Mouse (Mus musculus) heart, embryonic 10.5 days (tissue): ENCODE results near the gene Fbxo11. TPM values are rescaled to one million over a fixed set of nuclear protein-coding genes. Genes with fewer than 3 reads are reported as not detected.
"Not testable (repeated sequence)": the region's sequence is repeated elsewhere in the genome, so short reads cannot be mapped to it uniquely, and the experiment has no call there.

Experiments
- DNase-seq: peaks from one replicate; pipeline ENCODE4 v3.0.0-alpha.2; 2017; ENCODE audit warnings: low spot score
- H3K27ac ChIP-seq: fragments of 300-500 bp; sonication (generic); 2 replicates; pipeline ENCODE4 v1.5.1; 2016; ENCODE audit warnings: mild to moderate bottlenecking
- H3K27me3 ChIP-seq: fragments of 300-500 bp; sonication (generic); 2 replicates; pipeline ENCODE4 v1.6.1; 2016; ENCODE audit warnings: mild to moderate bottlenecking; ENCODE audit not compliant: poor library complexity, insufficient read depth, severe bottlenecking
- H3K36me3 ChIP-seq: fragments of 300-500 bp; sonication (generic); 2 replicates; pipeline ENCODE4 v1.6.1; 2016; ENCODE audit warnings: mild to moderate bottlenecking, moderate library complexity
- H3K4me1 ChIP-seq: fragments of 300-500 bp; sonication (generic); 2 replicates; pipeline ENCODE4 v1.6.1; 2016; ENCODE audit warnings: mild to moderate bottlenecking
- H3K4me3 ChIP-seq: fragments of 300-500 bp; sonication (generic); 2 replicates; pipeline ENCODE4 v1.5.1; 2016; ENCODE audit warnings: mild to moderate bottlenecking, moderate library complexity
- H3K9me3 ChIP-seq: fragments of 300-500 bp; sonication (generic); 2 replicates; pipeline ENCODE4 v1.6.1; 2016; ENCODE audit warnings: mild to moderate bottlenecking, moderate library complexity
- WGBS: fragments of 180-500 bp; shearing (Covaris S2); methylation state at CpG from one replicate; pipeline ENCODE4 v1.1.7; 2016; 5-methylcytosine and 5-hydroxymethylcytosine counted together
- polyA plus RNA-seq: library from polyadenylated mRNA; unstranded; fragments of >200 nt; fragmentation: Nextera tagmentation; extraction: Ambion mirVana; gene quantifications from 2 replicates; pipeline ENCODE4 v1.2.1, GENCODE M21; 2016

Fbxo11 gene
- polyA plus RNA-seq, 1 experiment from 2014 or later = 11.0 TPM

DNA sequence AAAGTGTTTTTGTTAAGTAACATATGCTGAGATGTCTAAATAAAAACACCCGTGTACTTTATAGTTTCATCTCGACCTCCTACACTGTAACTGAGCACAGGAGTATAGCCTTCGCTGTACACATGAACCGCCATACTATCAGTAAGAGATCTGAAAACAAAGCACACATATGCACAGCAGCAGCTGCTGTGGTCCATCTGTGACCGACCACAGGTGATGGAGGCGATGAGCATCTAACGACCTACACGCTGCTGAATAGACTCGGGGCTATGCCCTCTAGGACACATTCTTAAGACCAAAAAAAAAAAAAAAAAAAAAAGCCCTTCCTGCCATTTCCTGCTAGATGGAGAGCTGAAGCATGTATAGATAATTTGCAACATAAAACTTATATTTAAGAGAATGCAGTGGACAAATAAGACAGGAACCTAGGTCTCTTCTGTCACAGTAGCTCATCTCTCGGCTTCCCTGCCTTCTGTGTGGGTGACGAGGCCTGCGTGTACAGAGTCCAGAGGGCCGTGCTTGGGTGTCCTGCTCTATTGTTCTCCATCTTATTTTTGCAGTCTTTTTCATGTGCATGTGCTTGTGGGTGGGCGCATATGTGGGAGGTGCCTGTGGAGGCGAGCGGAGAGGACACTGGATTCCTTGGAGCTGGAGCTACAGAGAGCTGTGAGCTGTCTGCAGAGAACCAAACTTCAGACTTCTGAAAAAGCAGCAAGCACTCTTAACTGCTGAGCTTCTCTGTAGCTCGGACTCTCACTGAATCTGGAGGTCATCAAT, 35.7 kb downstream of the Fbxo11 start:
- no peaks in the 10 kb centered on the region for H3K9me3 ChIP-seq
- no peak for DNase-seq
- no peak overlapping the region for H3K4me3 ChIP-seq
- no peaks in the 10 kb centered on the region for H3K36me3 ChIP-seq
- H3K27ac ChIP-seq = no peak overlapping the region
- H3K4me1 ChIP-seq = peaks cover 16% of the 10 kb centered on the region
- H3K27me3 ChIP-seq = no peaks in the 10 kb centered on the region
- 88% methylated on average over 17 of the region's 17 CpGs for WGBS

- no peaks in the 10 kb centered on the region for H3K36me3 ChIP-seq
- H3K27ac ChIP-seq = no peak overlapping the region
- DNase-seq = no peak
- 61% methylated on average over 4 of the region's 4 CpGs for WGBS
- no peaks in the 10 kb centered on the region for H3K9me3 ChIP-seq
- no peak overlapping the region for H3K4me3 ChIP-seq
- H3K27me3 ChIP-seq = no peaks in the 10 kb centered on the region
- 0 out of 2 replicates have a peak, but pooled peaks cover 4% of the 10 kb centered on the region for H3K4me1 ChIP-seq
Observed at GRCm38 (mm10) chr17:88025227-88025626, 39.9 kb downstream of the Fbxo11 start.

GRCm38 (mm10) chr17:88023924-88024323, 41.2 kb downstream of the Fbxo11 start:
- no peaks in the 10 kb centered on the region for H3K9me3 ChIP-seq
- no peak for DNase-seq
- H3K4me1 ChIP-seq = no peaks in the 10 kb centered on the region
- H3K36me3 ChIP-seq = no peaks in the 10 kb centered on the region
- WGBS = 84% methylated on average over 1 of the region's 1 CpGs
- no peak overlapping the region for H3K4me3 ChIP-seq
- H3K27me3 ChIP-seq = no peaks in the 10 kb centered on the region
- H3K27ac ChIP-seq = no peak overlapping the region

- peaks cover 48% of the 10 kb centered on the region for H3K36me3 ChIP-seq
- not testable (repeated sequence) for H3K4me1 ChIP-seq, H3K27me3 ChIP-seq, H3K27ac ChIP-seq, DNase-seq, H3K4me3 ChIP-seq, H3K9me3 ChIP-seq
- 93% methylated on average over 8 of the region's 8 CpGs for WGBS
Observed at GRCm38 (mm10) chr17:88016027-88016426, 49.1 kb downstream of the Fbxo11 start.

DNA sequence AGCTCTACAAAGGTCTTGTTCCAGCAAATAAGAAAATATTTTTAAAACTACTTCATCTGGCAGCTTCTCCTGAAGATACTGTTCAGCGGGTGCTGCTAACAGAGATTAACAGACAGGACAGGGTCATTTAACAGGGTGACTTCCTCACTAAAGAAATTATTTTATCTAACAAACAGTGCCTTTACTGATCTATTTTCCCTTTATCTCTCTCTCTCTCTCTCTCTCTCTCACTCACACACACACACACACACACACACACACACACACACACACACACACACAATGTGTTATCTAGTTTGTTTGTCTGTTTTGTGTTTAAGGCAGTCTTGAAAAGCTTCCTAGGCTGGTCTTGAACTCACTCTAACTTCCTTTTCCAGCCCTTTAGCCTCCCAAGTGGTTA, 50.6 kb downstream of the Fbxo11 start:
- no peak for DNase-seq
- Histone ChIP-seq H3K27ac (no peak overlapping the region), H3K36me3 (peaks cover 63% of the 10 kb centered on the region), H3K4me1 (no peaks in the 10 kb centered on the region), H3K9me3 (no peaks in the 10 kb centered on the region), H3K4me3 (no peak overlapping the region), H3K27me3 (no peaks in the 10 kb centered on the region)
- 88% methylated on average over 1 of the region's 1 CpGs for WGBS

- 78% methylated on average over 8 of the region's 8 CpGs for WGBS
- H3K9me3 ChIP-seq = no peaks in the 10 kb centered on the region
- DNase-seq = no peak
- no peak overlapping the region for H3K4me3 ChIP-seq
- peaks cover 79% of the 10 kb centered on the region for H3K36me3 ChIP-seq
- H3K27ac ChIP-seq = no peak overlapping the region
- no peaks in the 10 kb centered on the region for H3K27me3 ChIP-seq
- 0 out of 2 replicates have a peak, but pooled peaks cover 4% of the 10 kb centered on the region for H3K4me1 ChIP-seq
Observed at GRCm38 (mm10) chr17:88006956-88007355, 58.1 kb downstream of the Fbxo11 start.

DNA sequence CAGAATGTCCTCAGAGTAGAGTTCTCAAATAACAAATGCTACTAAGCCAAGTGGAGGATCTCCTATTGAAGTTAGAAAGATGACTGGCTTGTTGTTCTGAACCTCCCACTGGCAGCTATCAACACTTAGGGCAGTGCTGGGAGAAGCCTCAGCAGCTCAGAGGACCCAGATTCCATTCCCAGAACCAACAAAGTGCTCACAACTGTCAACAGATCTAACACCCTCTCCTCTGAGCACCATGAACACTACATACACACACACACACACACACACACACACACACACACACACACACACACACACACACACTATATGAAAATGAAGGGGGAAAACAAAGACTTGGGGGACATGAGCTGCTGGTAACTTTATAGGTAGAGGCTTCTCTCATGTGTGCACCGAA, 60.2 kb downstream of the Fbxo11 start:
- Histone ChIP-seq H3K9me3 (no peaks in the 10 kb centered on the region), H3K27ac (no peak overlapping the region), H3K4me3 (no peak overlapping the region), H3K27me3 (no peaks in the 10 kb centered on the region), H3K4me1 (0 out of 2 replicates have a peak, but pooled peaks cover 4% of the 10 kb centered on the region), H3K36me3 (peaks cover 76% of the 10 kb centered on the region)
- no peak for DNase-seq
- WGBS = 93% methylated on average over 1 of the region's 1 CpGs

- Histone ChIP-seq H3K36me3 (peaks cover 89% of the 10 kb centered on the region), H3K27me3 (no peaks in the 10 kb centered on the region), H3K27ac (no peak overlapping the region), H3K4me1 (no peaks in the 10 kb centered on the region), H3K9me3 (no peaks in the 10 kb centered on the region), H3K4me3 (no peak overlapping the region)
- DNase-seq = no peak
- WGBS = 84% methylated on average over 4 of the region's 4 CpGs
Observed at GRCm38 (mm10) chr17:87997808-87998207, 67.3 kb downstream of the Fbxo11 start.

DNA sequence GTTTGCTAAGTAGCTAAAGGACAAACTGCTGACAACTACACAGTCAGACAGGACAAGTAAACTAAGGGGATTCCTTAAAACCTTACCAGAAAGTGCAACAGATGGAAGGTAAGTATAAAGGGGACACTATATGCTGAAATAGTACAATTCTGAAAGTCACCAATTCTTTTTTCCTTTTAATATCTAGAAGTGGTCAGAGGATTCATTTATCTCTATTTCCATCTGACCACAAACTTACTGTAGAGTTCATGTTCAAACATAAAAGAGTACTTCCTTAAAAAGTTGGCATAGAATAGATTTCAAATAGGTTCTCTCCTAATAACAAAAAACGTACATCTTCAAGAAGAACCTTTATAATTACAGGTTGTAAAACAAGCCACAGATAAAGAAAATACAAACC, 71.8 kb downstream of the Fbxo11 start:
- Histone ChIP-seq H3K4me3 (no peak overlapping the region), H3K27ac (no peak overlapping the region), H3K4me1 (no peaks in the 10 kb centered on the region), H3K36me3 (peaks cover 93% of the 10 kb centered on the region), H3K9me3 (no peaks in the 10 kb centered on the region), H3K27me3 (no peaks in the 10 kb centered on the region)
- whole genome bisulfite sequencing = 88% methylated on average over 1 of the region's 1 CpGs
- no peak for DNase-seq

DNA sequence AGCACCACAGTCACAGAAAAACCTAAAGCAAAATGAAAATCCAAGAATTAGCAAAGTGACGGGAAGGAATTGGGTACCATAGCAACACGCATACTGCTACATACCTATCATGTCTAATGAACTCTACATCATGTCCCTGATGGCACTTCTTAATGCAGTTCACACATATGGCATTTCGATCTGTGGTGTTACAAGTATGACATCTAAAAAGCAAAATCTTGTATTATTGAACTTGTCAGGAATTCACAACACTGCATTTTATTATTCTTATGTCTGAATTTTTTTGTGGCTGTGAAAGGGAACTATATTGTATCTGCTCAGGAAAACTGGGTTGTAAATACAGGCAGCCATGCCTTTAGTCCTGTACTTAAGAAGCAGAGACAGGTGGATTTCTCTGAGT, 72.9 kb downstream of the Fbxo11 start:
- no peak overlapping the region for H3K4me3 ChIP-seq
- H3K36me3 ChIP-seq = peaks cover 93% of the 10 kb centered on the region
- no peaks in the 10 kb centered on the region for H3K27me3 ChIP-seq
- H3K27ac ChIP-seq = no peak overlapping the region
- no peaks in the 10 kb centered on the region for H3K9me3 ChIP-seq
- H3K4me1 ChIP-seq = no peaks in the 10 kb centered on the region
- 92% methylated on average over 3 of the region's 3 CpGs for WGBS
- DNase-seq = no peak

DNA sequence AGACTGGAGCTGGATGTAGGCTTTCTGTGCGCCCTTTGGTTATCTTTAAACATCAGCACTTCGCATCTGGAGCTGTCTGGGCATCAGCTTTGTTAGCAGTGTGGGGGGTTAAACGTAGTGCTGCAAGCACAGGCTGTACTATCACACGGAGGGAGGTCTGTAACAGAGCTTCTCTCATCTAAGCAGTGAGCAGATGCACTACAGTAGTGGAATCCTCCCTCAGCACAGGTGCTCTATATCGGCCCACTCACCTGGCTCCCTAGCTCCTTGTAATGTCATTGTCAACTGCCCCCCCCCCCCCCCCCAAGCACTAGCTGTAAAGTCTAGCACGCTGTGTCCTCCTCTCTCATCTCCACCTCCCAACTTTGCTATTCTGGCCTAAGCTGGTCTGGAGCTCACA, 77.6 kb downstream of the Fbxo11 start:
- no peaks in the 10 kb centered on the region for H3K27me3 ChIP-seq
- no peak for DNase-seq
- peaks cover 97% of the 10 kb centered on the region for H3K36me3 ChIP-seq
- H3K9me3 ChIP-seq = no peaks in the 10 kb centered on the region
- 70% methylated on average over 6 of the region's 6 CpGs for WGBS
- no peak overlapping the region for H3K4me3 ChIP-seq
- no peak overlapping the region for H3K27ac ChIP-seq
- no peaks in the 10 kb centered on the region for H3K4me1 ChIP-seq

- H3K36me3 ChIP-seq = peaks cover 85% of the 10 kb centered on the region
- no peak overlapping the region for H3K4me3 ChIP-seq
- no peaks in the 10 kb centered on the region for H3K27me3 ChIP-seq
- no peaks in the 10 kb centered on the region for H3K9me3 ChIP-seq
- DNase-seq = no peak
- no peak overlapping the region for H3K27ac ChIP-seq
- WGBS = 87% methylated on average over 8 of the region's 8 CpGs
- no peaks in the 10 kb centered on the region for H3K4me1 ChIP-seq
Observed at GRCm38 (mm10) chr17:87985916-87986315, 79.2 kb downstream of the Fbxo11 start.

DNA sequence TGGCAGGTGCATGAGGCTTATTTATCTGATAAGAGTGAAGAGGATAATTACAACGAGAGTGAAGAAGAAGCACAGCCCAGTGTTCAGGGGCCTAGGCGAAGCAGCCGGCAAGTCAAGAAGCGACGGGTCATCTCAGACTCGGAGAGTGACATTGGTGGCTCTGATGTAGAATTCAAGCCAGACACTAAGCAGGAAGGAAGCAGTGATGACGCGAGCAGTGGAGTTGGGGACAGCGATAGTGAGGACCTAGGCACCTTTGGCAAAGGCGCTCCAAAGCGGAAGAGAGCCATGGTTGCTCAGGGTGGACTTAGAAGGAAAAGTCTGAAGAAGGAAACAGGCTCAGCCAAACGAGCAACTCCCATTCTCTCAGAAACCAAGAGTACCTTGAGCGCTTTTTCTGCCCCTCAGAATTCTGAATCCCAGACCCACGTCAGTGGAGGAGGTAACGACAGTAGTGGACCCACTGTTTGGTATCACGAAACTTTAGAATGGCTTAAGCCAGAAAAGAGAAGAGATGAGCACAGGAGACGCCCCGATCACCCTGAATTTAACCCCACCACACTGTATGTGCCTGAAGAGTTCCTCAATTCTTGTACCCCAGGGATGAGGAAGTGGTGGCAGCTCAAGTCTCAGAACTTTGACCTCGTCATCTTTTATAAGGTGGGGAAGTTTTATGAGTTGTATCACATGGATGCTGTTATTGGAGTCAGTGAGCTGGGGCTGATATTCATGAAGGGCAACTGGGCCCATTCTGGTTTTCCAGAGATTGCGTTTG, 80.5 kb downstream of the Fbxo11 start:
- WGBS = 91% methylated on average over 20 of the region's 20 CpGs
- Histone ChIP-seq H3K4me3 (no peak overlapping the region), H3K27me3 (no peaks in the 10 kb centered on the region), H3K27ac (no peak overlapping the region), H3K36me3 (peaks cover 81% of the 10 kb centered on the region), H3K4me1 (no peaks in the 10 kb centered on the region), H3K9me3 (no peaks in the 10 kb centered on the region)
- DNase-seq = no peak
